Mouse (Mus musculus): Measurements from ENCODE around the gene Cep295nl.

DNA sequence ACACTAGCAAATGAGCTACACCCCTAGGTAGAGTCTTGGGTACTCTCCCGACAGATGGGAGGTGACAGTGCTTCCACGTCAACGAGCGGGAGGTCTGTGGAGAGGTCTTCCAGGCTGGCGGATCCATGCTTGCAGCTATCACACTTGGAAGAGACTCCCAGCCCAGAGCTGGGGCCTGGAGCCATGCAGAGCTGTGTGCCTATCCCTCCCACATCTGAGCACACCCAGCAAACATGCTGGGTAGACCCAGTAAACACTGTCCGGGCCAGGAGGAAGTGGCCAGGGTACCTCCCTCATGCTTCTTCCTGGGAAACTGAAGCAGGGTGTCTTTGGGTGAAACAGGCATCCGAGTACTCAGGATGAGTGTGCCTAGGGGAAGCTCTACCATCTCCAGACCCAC is 18.2 kb upstream of the Cep295nl start:
- TF ChIP-seq POLR2A (IDR thresholded peaks at IDR 0.05; ENCODE audit: low read depth, low read length) (no peak), CTCF (conservative IDR thresholded peaks at IDR 0.05; ENCODE audit: insufficient read depth, insufficient read length, low read depth, low read length) (no peak)

Data from kidney, adult 2 months (tissue).